Comparison of ENCODE assay signal across 8 mouse cellular contexts in the genomic region with DNA sequence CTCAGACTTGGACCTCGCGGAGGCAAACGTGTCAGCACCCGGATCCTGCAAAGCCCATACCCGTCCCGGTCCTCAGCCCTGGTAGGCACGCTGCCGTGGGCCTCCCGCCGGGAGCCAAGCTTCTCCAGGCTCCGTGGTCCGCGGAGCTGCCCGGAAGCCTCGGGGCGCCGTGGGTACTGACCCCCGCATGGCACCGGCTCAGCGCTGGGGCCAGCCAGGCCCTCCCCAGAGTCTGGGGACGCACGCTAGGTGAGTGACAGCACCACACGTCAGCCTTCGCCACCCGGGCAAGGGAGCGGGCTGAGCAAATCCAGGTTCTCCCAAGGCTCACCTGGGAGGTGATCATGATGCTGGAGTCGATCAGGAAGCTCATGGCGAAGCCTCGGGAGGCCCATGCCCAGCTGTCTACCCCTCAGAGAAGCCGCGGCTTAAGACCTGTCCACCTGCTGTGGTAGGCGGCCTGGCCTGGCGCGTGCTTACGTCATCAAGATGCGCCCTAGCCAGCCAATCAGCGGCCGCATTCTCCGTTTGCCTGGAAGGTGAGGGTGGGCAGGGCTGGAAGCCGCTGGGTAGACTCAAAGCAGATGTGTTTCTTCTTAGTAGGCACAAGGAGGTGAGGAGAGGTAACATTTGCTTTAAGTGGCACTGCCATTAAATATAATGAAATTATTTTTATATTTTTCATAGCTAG. TPM values are rescaled to one million over a fixed set of nuclear protein-coding genes. Genes with fewer than 3 reads are reported as not detected.
DNase-seq lines count a peak whose midpoint lies in the region; ATAC-seq lines count a peak whose summit lies in the region.

A gene (minus strand): TSS at position 496 of the 691 bp plus-strand sequence.

- ATAC-seq in inflammation-experienced regulatory T-cells, adult 6 months: peak; percentile 95
- ATAC-seq in megakaryocyte-erythroid progenitor cell, adult 5-6 weeks (replicated peaks; ENCODE audit: low FRiP score, low TSS enrichment, poor library complexity, severe bottlenecking): peak; percentile 96

- intact Hi-C loops in gastrocnemius, postnatal 14 days (cut with DNase I; ENCODE audit: low total_unique reads): no loop called here
- intact Hi-C loops in left cerebral cortex, postnatal 10 days (cut with DNase I): no loop called here

- peak; percentile 95 to 98 for DNase-seq in adrenal gland, adult (ENCODE audit: inconsistent age in 2 of 2, low spot score in 1 of 2)
- DNase-seq in embryo, embryonic 10.5 days (ENCODE audit: low spot score): peak; percentile 94
- DNase-seq in gastrocnemius, postnatal 14 days: peak; percentile 89
- DNase-seq in left cerebral cortex, postnatal 10 days (ENCODE audit: extremely low spot score in 1 of 2, low spot score in 2 of 2): peak; percentile 93 to 94
- peak; percentile 97 for DNase-seq in right cerebral cortex, postnatal 25 days
- peak; percentile 89 to 95 for DNase-seq in urinary bladder, postnatal 4 days (ENCODE audit: low spot score in 2 of 2)

RNA-seq across cellular contexts. Expression of the gene that starts here (rescaled TPM):
- total RNA-seq in gastrocnemius, postnatal 14 days (2021): 10 to 100 TPM; 14.8 to 17.6 TPM
- 10 to 100 TPM; 37.3 to 41.5 (median 39.4) TPM for polyA plus RNA-seq in inflammation-experienced regulatory T-cells, adult 6 months (2017; shearing (Covaris generic))
- total RNA-seq in left cerebral cortex, postnatal 10 days (2021): 10 to 100 TPM; 43.8 to 45.9 TPM
- 28.0 and 28.6 TPM in 2 replicates for total RNA-seq in megakaryocyte-erythroid progenitor cell, adult 5-6 weeks (2014; fragmentation: Nextera tagmentation)
- 28.5 and 35.0 TPM in 2 replicates for total RNA-seq in megakaryocyte-erythroid progenitor cell, adult 5-6 weeks (2017)

Comparison
In these comparisons a context has a peak if more than half of its experiments do, and no peak if none do; other contexts are left out.
1. Peak in every context shown above with its lines: DNase-seq and ATAC-seq.